Mouse (Mus musculus): ENCODE data around the gene Aqp12. TPM values are rescaled to one million over a fixed set of nuclear protein-coding genes. Genes with fewer than 3 reads are reported as not detected.

The Aqp12 gene
- polyA plus RNA-seq, 1 experiment from 2014 or later: not detected

- Histone ChIP-seq H3K36me3 (peaks cover 89% of the 10 kb centered on the region), H3K27ac (replicated peaks) (no peak overlapping the region), H3K4me2 (replicated peaks) (no peak overlapping the region), H3K4me3 (no peak overlapping the region), H3K27me3 (no peaks in the 10 kb centered on the region), H3K9me3 (no peaks in the 10 kb centered on the region), H3K9ac (replicated peaks) (no peak overlapping the region), H3K4me1 (no peaks in the 10 kb centered on the region)
- WGBS: 85% methylated on average over 8 of the region's 8 CpGs
- no peak for ATAC-seq (ENCODE audit: low FRiP score, low read depth)
These were observed 20.5 kb downstream of the Aqp12 start for GRCm38 (mm10) chr1:93026600-93026999.

DNA sequence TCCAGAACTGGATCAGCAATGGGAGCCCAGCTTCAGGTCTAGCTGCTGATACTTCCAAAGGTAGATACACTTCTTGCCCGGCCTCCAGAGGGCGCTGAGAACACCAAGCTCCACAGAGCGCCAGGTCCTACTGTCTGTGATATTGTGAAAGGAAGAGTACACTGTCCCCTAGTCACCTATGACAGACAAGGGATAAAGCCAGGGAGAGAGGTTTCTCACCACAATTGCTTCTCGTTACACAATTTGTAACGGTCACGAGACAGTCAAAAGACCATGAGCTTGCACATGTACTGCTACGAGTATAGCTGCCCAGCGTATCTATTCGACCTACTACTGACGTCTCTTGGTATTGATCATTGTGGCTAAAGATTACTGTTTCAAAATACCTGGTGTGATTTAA is 23.3 kb downstream of the Aqp12 start:
- Histone ChIP-seq H3K27me3 (no peaks in the 10 kb centered on the region), H3K9ac (replicated peaks) (no peak overlapping the region), H3K4me2 (replicated peaks) (no peak overlapping the region), H3K4me3 (no peak overlapping the region), H3K36me3 (peaks cover 81% of the 10 kb centered on the region), H3K9me3 (no peaks in the 10 kb centered on the region), H3K27ac (replicated peaks) (no peak overlapping the region), H3K4me1 (no peaks in the 10 kb centered on the region)
- 90% methylated on average over 10 of the region's 10 CpGs for WGBS
- no peak for ATAC-seq (ENCODE audit: low FRiP score, low read depth)

GRCm38 (mm10) chr1:93030060-93030459 is 23.9 kb downstream of the Aqp12 start:
- no peak overlapping the region for H3K9ac ChIP-seq (replicated peaks)
- ATAC-seq (ENCODE audit: low FRiP score, low read depth): no peak
- H3K4me3 ChIP-seq: no peak overlapping the region
- H3K4me2 ChIP-seq (replicated peaks): no peak overlapping the region
- 78% methylated on average over 2 of the region's 2 CpGs for WGBS
- H3K4me1 ChIP-seq: no peaks in the 10 kb centered on the region
- H3K9me3 ChIP-seq: no peaks in the 10 kb centered on the region
- no peak overlapping the region for H3K27ac ChIP-seq (replicated peaks)
- no peaks in the 10 kb centered on the region for H3K27me3 ChIP-seq
- peaks cover 81% of the 10 kb centered on the region for H3K36me3 ChIP-seq

- Histone ChIP-seq H3K4me3 (no peak overlapping the region), H3K27me3 (no peaks in the 10 kb centered on the region), H3K9ac (replicated peaks) (no peak overlapping the region), H3K4me2 (replicated peaks) (no peak overlapping the region), H3K27ac (replicated peaks) (no peak overlapping the region), H3K4me1 (no peaks in the 10 kb centered on the region), H3K9me3 (no peaks in the 10 kb centered on the region), H3K36me3 (peaks cover 81% of the 10 kb centered on the region)
- no peak for ATAC-seq (ENCODE audit: low FRiP score, low read depth)
- WGBS: 89% methylated on average over 3 of the region's 3 CpGs
These were observed 25.1 kb downstream of the Aqp12 start for GRCm38 (mm10) chr1:93031199-93031598.

DNA sequence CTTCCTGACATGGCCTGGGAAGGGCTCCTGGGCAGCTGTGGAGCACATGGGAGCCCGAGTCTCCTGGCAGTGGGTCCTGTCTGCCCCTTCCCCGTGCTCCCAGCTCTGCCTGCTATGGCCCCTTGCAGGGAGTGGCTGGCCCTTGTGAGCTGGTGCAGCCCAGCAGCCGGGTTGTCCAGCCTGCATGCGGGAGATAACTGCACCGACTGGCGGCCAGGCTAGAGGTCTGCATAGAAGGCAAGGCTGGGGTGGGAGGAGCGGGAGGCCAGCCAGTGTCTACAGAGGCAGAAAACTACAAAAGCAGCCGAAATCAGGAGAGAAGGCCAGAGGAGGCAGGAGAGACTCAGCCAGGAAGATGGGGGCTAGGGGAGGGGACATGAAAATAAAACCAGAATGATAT is 27.9 kb downstream of the Aqp12 start:
- Histone ChIP-seq H3K4me1 (no peaks in the 10 kb centered on the region), H3K4me3 (no peak overlapping the region), H3K27me3 (no peaks in the 10 kb centered on the region), H3K9ac (replicated peaks) (no peak overlapping the region), H3K9me3 (no peaks in the 10 kb centered on the region), H3K4me2 (replicated peaks) (no peak overlapping the region), H3K36me3 (peaks cover 90% of the 10 kb centered on the region), H3K27ac (replicated peaks) (no peak overlapping the region)
- WGBS: 58% methylated on average over 8 of the region's 8 CpGs
- no peak for ATAC-seq (ENCODE audit: low FRiP score, low read depth)

DNA sequence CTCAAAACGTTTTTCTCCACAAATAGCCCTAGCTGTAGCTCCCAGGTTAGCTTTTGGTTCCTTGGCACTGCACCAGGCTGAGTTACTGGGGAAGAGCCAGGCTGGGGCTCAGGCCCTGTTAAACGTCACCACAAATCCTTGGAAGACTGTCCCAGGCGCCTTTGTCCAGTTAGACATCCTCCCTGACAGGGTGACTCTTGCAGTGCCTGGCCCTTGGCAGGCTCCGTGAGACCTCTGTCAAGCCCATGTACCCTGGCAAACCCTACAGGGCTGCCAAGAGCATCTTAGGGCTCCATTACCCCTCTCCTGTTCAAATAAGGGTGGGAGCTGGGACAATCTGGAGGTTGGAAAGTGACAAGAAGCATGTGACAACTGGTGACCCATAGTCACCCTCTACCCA is 29.8 kb downstream of the Aqp12 start:
- H3K4me2 ChIP-seq (replicated peaks): no peak overlapping the region
- ATAC-seq (ENCODE audit: low FRiP score, low read depth): no peak
- no peaks in the 10 kb centered on the region for H3K4me1 ChIP-seq
- H3K9ac ChIP-seq (replicated peaks): no peak overlapping the region
- H3K27ac ChIP-seq (replicated peaks): no peak overlapping the region
- 82% methylated on average over 4 of the region's 4 CpGs for WGBS
- H3K27me3 ChIP-seq: no peaks in the 10 kb centered on the region
- H3K36me3 ChIP-seq: peaks cover 92% of the 10 kb centered on the region
- H3K4me3 ChIP-seq: no peak overlapping the region
- H3K9me3 ChIP-seq: no peaks in the 10 kb centered on the region

- Histone ChIP-seq H3K4me2 (replicated peaks) (no peak overlapping the region), H3K36me3 (peaks cover 68% of the 10 kb centered on the region), H3K27ac (replicated peaks) (no peak overlapping the region), H3K27me3 (no peaks in the 10 kb centered on the region), H3K9me3 (no peaks in the 10 kb centered on the region), H3K4me3 (no peak overlapping the region), H3K4me1 (no peaks in the 10 kb centered on the region), H3K9ac (replicated peaks) (no peak overlapping the region)
- WGBS: 86% methylated on average over 10 of the region's 10 CpGs
- ATAC-seq (ENCODE audit: low FRiP score, low read depth): no peak
These were observed 40.1 kb downstream of the Aqp12 start for GRCm38 (mm10) chr1:93046153-93046789.

GRCm38 (mm10) chr1:93050071-93050470 is 43.9 kb downstream of the Aqp12 start:
- ATAC-seq (ENCODE audit: low FRiP score, low read depth): no peak
- no peak overlapping the region for H3K27ac ChIP-seq (replicated peaks)
- WGBS: 90% methylated on average over 3 of the region's 3 CpGs
- no peaks in the 10 kb centered on the region for H3K4me1 ChIP-seq
- H3K4me3 ChIP-seq: no peak overlapping the region
- no peak overlapping the region for H3K4me2 ChIP-seq (replicated peaks)
- no peaks in the 10 kb centered on the region for H3K9me3 ChIP-seq
- peaks cover 80% of the 10 kb centered on the region for H3K36me3 ChIP-seq
- H3K27me3 ChIP-seq: no peaks in the 10 kb centered on the region
- no peak overlapping the region for H3K9ac ChIP-seq (replicated peaks)

- Histone ChIP-seq H3K9me3 (no peaks in the 10 kb centered on the region), H3K36me3 (peaks cover 84% of the 10 kb centered on the region), H3K27me3 (no peaks in the 10 kb centered on the region), H3K9ac (replicated peaks) (no peak overlapping the region), H3K4me1 (no peaks in the 10 kb centered on the region), H3K27ac (replicated peaks) (no peak overlapping the region), H3K4me2 (replicated peaks) (no peak overlapping the region), H3K4me3 (no peak overlapping the region)
- ATAC-seq (ENCODE audit: low FRiP score, low read depth): no peak
- 65% methylated on average over 18 of the region's 23 CpGs for WGBS
These were observed 45.1 kb downstream of the Aqp12 start for GRCm38 (mm10) chr1:93051124-93051833.

Other genes with a start within 250 kb of the Aqp12 start
- 82.4 and 89.5 TPM in 2 replicates for gene Gpc1, start 174.7 kb upstream of the Aqp12 start, polyA plus RNA-seq (2016; fragmentation: Nextera tagmentation; extraction: Ambion mirVana)
- 0.45 and 0.80 TPM in 2 replicates for gene Ankmy1, start 103.4 kb upstream of the Aqp12 start, polyA plus RNA-seq (2016; fragmentation: Nextera tagmentation; extraction: Ambion mirVana)
- gene Dusp28, start 99.4 kb upstream of the Aqp12 start, polyA plus RNA-seq (2016; fragmentation: Nextera tagmentation; extraction: Ambion mirVana): 14.6 and 16.7 TPM in 2 replicates
- gene Rnpepl1, start 95.6 kb upstream of the Aqp12 start, polyA plus RNA-seq (2016; fragmentation: Nextera tagmentation; extraction: Ambion mirVana): 27.6 and 29.9 TPM in 2 replicates
- gene Capn10, start 72.0 kb upstream of the Aqp12 start, polyA plus RNA-seq (2016; fragmentation: Nextera tagmentation; extraction: Ambion mirVana): 55.2 TPM in 2 replicates
- gene Gpr35, start 55.5 kb upstream of the Aqp12 start, polyA plus RNA-seq (2016; fragmentation: Nextera tagmentation; extraction: Ambion mirVana): 0.27 and 0.45 TPM in 2 replicates
- 125 and 126 TPM in 2 replicates for gene Kif1a, start 95.6 kb downstream of the Aqp12 start, polyA plus RNA-seq (2016; fragmentation: Nextera tagmentation; extraction: Ambion mirVana)
- gene Agxt, start 128.9 kb downstream of the Aqp12 start, polyA plus RNA-seq (2016; fragmentation: Nextera tagmentation; extraction: Ambion mirVana): not detected in 2 replicates
- gene 2310007B03Rik, start 154.6 kb downstream of the Aqp12 start, polyA plus RNA-seq (2016; fragmentation: Nextera tagmentation; extraction: Ambion mirVana): 0.25 and 0.32 TPM in 2 replicates
- gene Crocc2, start 162.4 kb downstream of the Aqp12 start, polyA plus RNA-seq (2016; fragmentation: Nextera tagmentation; extraction: Ambion mirVana): 0.16 and 0.18 TPM in 2 replicates
- 13.1 and 15.3 TPM in 2 replicates for gene Sned1, start 229.5 kb downstream of the Aqp12 start, polyA plus RNA-seq (2016; fragmentation: Nextera tagmentation; extraction: Ambion mirVana)

Data from midbrain, embryonic 12.5 days (tissue).